Mouse (Mus musculus) lung, adult 2 months (tissue): ENCODE data around the gene Riox1.

ENCODE experiments used
- CTCF ChIP-seq: fragments of 200-500 bp; IDR thresholded peaks from 2 replicates; pipeline ENCODE4 v1.5.1; 2011; ENCODE audit warnings: mild to moderate bottlenecking, low read length, control low read depth; ENCODE audit not compliant: insufficient read depth
- POLR2A ChIP-seq: fragments of 200-500 bp; IDR thresholded peaks from 2 replicates; pipeline ENCODE4 v1.6.1; 2011; ENCODE audit warnings: low read depth, mild to moderate bottlenecking, control low read depth, low read length, borderline replicate concordance; ENCODE audit errors: extremely low read depth

DNA sequence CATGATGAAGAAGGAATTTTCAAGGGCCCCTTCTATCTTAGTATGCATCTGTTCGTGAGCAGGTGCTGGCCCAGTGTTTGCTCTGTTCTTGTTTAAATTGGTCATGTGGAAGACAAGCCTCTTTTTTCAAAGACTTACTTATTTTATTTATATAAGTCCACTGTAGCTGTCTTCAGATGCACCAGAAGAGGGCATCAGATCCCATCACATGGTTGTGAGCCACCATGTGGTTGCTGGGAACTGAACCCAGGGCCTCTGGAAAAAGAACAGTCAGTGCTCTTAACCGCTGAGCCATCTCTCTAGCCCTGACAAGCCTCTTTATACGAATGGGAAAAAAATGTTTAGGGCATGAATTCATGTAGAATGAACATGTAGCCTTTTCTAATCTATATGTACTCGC, 39.0 kb downstream of the Riox1 start:
- TF ChIP-seq CTCF, result no peak
- no peak for TF ChIP-seq POLR2A
